Mouse (Mus musculus): ENCODE data around the gene 6430628N08Rik.

Gene 6430628N08Rik

DNA sequence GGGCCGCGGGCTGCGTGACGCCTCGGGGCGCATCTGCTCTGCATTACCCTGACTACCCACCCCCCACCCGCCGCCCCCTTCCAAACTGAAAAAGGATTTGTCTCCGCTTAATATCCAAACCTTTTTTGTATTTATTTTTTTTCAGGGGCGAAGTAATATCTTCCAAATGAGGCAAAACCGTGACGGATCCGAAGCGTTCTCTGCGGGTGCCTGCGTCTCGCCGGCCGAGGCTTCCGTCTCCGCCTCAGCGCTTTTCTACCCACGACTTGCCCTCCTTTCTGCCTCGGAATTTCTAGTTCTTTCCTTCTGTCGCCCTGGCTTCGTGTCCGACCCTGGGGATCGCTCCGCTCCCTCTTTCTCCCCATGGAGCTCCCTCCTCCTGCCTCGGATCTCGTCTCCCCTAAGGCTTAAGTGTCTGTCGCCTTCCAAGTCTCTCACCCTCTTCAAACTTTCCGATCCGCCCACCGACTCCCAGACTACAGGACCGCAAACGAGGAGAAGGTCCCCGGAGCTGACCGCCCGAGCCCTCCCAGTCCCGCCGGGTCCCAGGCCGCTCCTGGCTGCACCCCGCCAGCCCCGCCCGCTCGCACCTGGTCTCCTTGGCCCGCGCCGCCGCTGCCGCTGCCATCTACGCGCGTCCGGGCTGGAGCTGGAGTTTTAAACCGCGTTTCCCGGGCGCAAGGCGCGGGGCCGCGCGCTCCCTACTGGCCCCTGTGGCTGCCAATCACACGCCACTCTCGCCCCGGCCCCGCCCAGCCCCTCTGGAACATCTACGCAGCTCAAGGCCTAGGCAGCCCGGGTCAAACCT lies 49.0 kb downstream of the 6430628N08Rik start, which contains the start of gene Dmbx1:
Gene Dmbx1 (minus strand): TSS at position 632 of the 808 bp plus-strand sequence.
- DNase-seq (ENCODE audit: low spot score in 2 of 2): no peak

DNA sequence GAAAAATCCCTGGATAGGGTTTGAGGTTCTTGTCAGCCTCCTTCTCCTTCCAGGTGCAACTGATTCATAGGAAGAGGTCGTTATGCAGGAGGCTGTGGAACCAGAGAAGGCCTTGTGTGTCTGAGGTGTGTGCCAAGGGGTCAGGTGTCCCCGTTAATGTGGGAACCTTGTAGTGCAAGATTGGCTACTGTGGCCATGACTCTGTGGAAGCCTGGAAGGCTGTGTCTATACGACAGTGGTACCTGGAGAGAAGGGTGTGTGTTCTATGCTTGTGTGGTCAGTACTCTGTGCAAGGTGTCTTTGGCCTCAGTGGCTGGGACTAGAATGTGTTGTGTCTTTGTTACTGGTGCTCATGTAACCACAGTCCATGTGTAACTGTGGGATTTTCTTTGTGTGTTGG lies 50.2 kb downstream of the 6430628N08Rik start:
- no peak for DNase-seq (ENCODE audit: low spot score in 2 of 2)

DNA sequence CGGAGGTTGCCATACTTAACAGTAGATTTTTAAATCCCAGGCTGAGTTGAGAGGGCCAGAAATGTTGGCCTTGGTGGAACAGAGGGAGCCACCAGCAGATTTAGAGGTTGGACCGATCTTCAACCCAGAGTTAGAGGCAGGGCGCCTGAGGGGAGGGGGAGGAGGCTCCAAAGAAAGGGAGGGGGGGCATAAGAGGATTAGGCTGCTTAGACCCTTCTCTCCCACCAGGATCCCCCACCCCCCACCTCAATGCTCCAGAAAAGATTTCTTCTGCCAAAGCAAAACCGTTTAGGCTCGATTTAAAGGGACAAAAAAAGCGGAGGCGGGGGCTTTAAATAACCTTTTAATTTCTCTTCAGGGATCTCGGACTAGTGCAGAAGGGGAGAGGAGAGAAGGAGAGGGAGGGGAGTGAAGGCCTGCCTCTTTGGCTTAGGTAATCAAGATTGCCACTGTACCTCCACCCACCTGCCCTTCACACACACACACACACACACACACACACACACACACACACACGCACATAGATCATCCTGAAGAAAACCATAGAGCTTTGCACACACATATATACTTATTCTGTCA lies 50.9 kb downstream of the 6430628N08Rik start:
- DNase-seq (ENCODE audit: low spot score in 2 of 2): no peak

DNA sequence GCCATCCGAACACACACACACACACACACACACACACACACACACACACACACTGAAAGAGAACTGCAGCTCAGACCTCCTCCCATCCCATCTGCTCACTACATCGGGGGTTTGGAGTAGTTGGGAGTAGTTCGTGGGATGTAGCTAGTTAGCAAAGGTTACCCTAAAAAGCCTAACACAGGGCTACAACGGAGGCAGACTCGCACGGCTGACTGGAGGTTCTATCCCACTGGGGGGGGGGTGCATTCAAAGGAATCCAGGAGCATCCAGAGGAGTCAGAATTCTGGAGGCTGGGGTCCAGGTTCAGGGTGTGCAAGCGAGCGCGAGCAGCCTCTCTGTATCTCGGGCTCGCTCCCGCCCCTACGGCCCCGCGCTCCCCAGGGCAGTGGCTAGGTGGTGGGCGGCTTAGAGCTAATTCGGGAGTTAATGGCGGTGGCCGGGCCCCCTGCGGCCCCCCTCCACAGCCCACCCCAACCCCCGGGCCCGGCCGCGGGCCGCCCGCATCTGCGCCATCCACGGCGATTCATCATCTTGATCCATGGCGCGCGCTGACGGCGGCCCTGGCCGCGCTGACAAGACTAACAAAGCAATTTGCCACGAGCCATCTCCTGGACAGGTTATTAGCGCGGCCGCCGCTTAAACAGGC lies 53.3 kb downstream of the 6430628N08Rik start:
- DNase-seq (ENCODE audit: low spot score in 2 of 2): no peak

Measured in frontal cortex, postnatal 25 days (tissue).